Mouse (Mus musculus) G1E (cell line): ENCODE data around the gene Rtn4rl1.

Source experiments
- CTCF ChIP-seq: IDR thresholded peaks from 2 replicates; pipeline ENCODE4 v1.5.1; 2012; ENCODE audit warnings: low read depth, low read length, inconsistent platforms, mixed read lengths
- GATA1 ChIP-seq: IDR thresholded peaks from 2 replicates; pipeline ENCODE4 v1.6.1; 2012; ENCODE audit warnings: borderline replicate concordance, low read length, inconsistent platforms, mixed read lengths
- GATA2 ChIP-seq: IDR thresholded peaks from 2 replicates; pipeline ENCODE4 v1.6.1; 2012; ENCODE audit warnings: low read depth, low read length, inconsistent platforms, borderline replicate concordance
- POLR2AphosphoS5 ChIP-seq: IDR thresholded peaks from 2 replicates; pipeline ENCODE4 v1.6.1; 2012; ENCODE audit warnings: low read depth, low read length, inconsistent platforms; ENCODE audit not compliant: insufficient replicate concordance
- TAL1 ChIP-seq: conservative IDR thresholded peaks from 2 replicates; pipeline ENCODE4 v1.6.1; 2012; ENCODE audit warnings: low read depth, low read length, inconsistent platforms, mixed read lengths

- TF ChIP-seq CTCF (no peak), TAL1 (no peak), POLR2AphosphoS5 (no peak), GATA1 (no peak), GATA2 (no peak)
These were observed 23.3 kb upstream of the Rtn4rl1 start for GRCm38 (mm10) chr11:75170136-75170751.
